Mouse (Mus musculus): ENCODE measurements around the gene Zfp536.

Zfp536 gene

DNA sequence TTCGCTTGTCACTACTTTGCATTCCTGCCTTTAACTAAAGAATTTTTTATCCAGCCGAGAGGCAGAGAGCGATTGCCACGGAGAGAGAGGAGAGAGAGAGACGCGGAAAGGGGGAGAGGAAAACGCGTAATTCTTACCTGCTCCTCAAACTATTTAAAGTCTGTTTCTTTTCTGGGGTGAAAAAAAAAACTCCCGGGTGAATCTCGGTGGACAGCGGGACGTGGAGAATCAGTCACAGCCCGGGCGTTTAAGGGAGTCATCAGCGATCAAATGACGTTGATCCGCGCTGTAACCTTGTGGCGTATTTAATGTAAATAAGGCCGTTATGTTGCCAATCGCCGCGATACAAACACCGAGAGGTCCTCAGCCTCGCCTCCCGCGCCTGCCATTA, at the start of gene Zfp536:
Gene Zfp536 (minus strand): TSS at position 330 of the 391 bp plus-strand sequence.
- in situ Hi-C loops (cut with MboI; ENCODE audit: unreplicated experiment in 2 of 2), result no loop called here

DNA sequence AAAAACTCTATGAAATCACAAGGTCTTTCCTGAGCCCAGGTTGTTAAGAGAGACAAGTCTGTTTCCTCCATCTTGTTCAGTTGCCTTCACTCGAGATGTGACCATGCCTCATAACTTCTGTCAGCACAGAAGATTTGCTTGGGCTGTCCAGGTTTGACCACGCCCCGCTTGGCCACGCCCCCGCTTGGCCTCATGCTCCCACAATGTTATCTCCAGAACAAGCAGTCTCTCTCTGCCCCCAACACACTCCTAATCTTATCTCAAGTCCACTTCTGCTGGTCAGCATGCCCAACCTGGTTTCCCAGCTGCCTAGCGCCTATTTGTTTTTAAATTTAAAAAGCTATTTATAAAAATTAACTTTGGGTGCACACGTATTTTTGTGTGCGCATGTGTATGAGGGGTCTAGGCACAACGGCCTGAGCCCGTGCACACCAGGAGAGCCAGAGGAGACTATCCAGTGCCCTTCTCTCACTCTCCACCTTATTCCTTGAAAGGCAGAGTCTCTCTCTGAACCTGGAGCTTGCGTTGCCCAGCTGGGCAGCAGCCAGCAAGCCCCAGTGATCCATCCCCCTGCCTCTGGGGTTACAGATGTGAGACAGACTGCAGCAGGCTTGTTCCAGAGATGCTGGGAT, 47.3 kb upstream of the Zfp536 start:
- in situ Hi-C loops (cut with MboI; ENCODE audit: unreplicated experiment in 2 of 2), result no loop called here

DNA sequence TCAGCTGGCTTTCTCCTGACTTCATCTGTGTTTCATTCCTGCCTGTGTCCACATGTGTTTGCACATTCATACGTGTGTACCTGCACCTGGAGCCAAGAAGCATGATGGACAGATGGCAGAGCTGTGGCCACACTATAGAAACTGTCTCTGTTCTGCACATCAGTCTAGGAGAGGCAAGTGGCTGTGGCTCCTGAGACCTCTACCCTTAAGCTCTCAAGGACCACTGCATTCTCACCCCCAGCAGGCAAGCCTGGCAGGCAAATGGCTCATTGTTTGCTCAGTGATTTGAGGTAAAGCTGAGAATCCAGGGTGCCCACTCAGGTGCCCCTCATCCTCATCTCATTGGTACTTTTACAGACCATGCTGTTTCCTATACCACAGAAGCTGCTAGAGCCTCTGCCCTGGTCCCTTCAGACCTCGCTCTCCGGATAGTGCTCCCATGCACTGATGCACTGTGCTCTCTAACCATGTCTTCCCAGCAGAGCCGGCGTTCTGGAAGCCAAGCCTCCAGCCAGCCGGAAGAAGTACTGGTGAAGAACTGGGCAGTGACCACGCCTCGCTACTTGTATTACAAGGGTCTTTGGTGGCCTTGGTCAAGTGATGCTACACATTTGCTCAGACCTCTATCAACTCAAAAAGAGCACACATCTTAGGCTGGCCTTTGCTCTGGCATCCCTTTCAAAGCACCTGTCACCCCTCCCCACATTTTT, 45.3 kb upstream of the Zfp536 start:
- in situ Hi-C loops (cut with MboI; ENCODE audit: unreplicated experiment in 2 of 2), result no loop called here

GRCm38 (mm10) chr7:37816901-37817300, 43.5 kb upstream of the Zfp536 start:
- in situ Hi-C loops (cut with MboI; ENCODE audit: unreplicated experiment in 2 of 2), result no loop called here

- in situ Hi-C loops (cut with MboI; ENCODE audit: unreplicated experiment in 2 of 2), result no loop called here
Observed at GRCm38 (mm10) chr7:37814844-37815406, 41.5 kb upstream of the Zfp536 start.

DNA sequence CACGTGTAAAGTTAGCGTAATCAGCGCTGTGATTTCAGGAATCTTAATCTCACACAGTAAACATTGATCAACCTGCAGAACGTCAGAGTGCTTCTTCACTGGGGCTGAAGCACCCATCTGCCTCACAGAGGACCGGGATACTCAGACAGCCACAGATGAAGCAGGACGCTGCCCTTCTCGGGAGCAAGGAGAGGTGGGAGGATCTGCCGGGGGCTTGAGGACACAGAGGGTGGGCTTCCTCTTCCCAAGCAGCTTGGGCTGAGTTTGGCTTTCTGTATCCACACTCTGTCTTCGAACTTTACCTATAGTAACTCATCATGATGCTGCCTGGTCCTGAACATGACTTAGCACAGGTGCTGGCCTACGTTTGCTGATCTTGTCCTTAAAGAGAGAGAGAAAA, 40.2 kb upstream of the Zfp536 start:
- in situ Hi-C loops (cut with MboI; ENCODE audit: unreplicated experiment in 2 of 2), result no loop called here

DNA sequence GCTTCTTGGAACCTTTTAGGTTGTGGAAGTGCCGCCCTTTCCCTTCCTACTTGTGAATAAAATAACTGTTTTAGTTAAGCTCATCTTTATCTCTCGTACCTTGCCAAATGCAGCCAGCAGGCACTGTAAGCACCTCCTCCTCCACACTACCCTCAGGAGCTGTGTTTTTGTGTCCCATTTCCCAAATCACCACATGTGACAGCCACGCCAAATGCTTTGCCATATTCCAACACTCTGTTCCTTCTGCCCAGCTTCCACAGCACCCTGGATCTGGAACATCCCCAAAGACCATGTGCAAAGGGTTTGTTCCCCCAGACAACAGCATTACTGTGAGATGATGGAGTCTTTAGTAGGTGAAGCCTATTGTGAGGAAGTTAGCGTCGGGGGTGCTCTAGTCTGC, 36.5 kb upstream of the Zfp536 start:
- in situ Hi-C loops (cut with MboI; ENCODE audit: unreplicated experiment in 2 of 2), result no loop called here

DNA sequence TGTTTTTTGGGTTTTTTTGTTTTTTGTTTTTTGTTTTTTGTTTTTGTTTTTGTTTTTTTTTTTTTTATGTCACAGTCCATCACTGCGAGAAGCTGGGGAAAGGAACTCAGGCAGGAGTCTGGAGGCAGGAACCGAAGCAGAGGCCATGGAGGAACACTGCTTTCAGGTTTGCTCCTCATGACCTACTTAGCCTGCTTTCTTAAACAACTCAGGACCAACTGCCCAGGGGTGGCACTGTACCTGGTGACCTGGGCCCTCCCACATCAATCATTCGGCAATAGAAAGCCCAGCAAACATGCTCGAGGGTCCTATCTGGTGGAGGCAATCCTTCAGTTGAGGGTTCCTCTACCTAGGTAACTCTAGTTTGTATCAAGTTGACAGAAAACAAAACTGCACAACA, 35.6 kb upstream of the Zfp536 start:
- in situ Hi-C loops (cut with MboI; ENCODE audit: unreplicated experiment in 2 of 2), result no loop called here

DNA sequence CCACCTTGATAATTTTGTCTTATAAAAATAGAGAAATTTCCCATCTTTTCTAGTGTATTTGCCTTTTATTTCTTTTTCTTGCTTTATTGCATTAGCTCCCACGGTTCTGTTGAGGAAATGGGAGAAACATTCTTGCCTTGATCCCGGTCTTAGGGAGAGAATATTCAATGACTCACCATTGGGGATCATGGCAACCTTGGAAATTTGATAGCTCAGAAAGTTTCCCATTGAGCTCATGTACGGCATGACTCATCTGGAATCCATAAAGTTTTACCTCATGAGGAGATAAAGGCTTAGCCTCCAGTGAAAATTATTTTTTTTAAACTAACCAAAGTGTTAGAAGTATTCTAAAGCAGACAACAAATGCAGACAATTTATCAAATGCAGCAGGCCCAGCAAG, 27.7 kb upstream of the Zfp536 start:
- in situ Hi-C loops (cut with MboI; ENCODE audit: unreplicated experiment in 2 of 2), result no loop called here

DNA sequence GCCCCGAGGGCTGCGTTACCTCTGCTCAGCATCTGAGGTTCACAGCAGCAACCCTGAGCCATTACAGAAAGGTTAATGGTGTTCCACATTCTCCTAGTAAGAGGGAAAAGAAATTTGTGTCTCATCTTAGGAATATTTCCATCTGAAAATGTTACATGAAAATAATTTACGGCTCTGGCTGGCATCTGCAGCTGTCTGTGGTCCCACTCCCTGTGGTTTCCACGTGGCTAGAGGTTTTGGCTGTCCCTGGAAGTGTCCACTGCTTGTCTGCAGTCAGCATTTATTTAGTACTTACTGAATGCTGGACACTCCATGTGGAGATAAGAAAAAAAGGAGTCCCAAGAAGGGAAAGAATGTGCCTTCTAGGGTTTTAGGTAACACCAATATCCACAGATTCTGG, 15.3 kb upstream of the Zfp536 start:
- in situ Hi-C loops (cut with MboI; ENCODE audit: unreplicated experiment in 2 of 2), result no loop called here

DNA sequence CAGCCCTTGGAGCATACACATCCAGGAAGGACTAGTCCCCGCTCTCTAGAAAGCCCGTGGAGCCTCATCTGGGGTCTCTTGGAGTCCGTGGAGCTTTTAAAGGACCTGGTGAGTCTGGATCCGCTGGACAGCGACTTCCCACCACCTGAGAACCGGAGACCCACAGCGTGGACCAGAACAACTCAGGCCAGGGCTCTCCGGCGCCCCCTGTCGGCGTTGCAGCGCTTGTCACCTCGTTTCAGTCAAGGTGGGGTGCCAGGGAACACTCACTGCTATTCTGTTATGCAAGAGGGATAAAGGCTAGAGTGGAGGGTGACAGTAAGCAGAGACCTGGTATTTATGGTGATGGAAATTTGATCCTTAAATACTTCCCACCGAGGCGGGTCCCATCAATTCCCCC, 2.1 kb upstream of the Zfp536 start:
- in situ Hi-C loops (cut with MboI; ENCODE audit: unreplicated experiment in 2 of 2), result no loop called here

GRCm38 (mm10) chr7:37774463-37774970, 1.1 kb upstream of the Zfp536 start:
- in situ Hi-C loops (cut with MboI; ENCODE audit: unreplicated experiment in 2 of 2), result no loop called here

GRCm38 (mm10) chr7:37773906-37774305, 465 bp upstream of the Zfp536 start:
- in situ Hi-C loops (cut with MboI; ENCODE audit: unreplicated experiment in 2 of 2), result no loop called here

- in situ Hi-C loops (cut with MboI; ENCODE audit: unreplicated experiment in 2 of 2), result no loop called here
Observed at GRCm38 (mm10) chr7:37772376-37773311, 797 bp downstream of the Zfp536 start.

DNA sequence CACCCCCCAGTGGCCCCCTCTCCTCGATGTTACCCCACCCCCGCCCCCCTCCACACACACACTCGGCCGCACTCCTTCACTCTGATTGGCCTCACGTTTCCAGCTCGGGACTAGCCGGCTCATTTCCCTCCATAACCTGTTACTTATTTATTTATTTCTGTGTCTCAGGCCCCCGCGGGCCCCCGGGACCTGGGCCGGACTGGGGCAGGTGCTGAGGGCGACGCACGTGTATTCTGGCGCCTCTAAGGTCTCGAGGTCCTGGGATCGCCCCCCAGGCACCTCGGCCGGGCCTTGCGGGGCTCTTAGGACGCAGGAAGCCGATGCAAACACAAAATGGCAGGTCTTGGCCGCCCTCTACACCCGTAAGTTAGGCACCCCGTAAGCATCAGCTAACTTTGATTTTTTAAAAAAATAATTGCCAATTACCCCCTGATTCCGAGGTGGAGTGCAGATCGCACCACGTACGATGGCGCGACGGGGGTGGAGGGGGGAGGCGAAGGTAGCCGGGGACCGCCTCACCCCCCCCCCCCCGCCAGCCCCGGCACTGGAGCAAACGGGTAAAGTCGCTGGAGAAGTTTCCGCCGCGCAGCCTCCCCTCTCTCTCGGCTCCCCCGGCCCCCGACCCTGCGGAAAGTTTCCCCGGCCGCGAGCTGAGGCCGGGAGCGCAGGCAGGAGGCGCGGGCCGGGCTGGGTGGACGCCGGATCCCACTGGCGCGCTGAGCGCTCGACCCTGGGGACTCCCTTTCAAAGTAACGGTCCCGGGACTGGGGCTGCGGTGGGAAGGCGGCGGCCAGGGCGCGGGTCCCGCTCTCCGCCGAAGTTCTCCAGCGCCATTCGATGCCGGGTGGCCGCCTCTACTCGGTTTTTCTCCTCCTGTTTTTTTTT, 1.7 kb downstream of the Zfp536 start:
- in situ Hi-C loops (cut with MboI; ENCODE audit: unreplicated experiment in 2 of 2), result no loop called here

DNA sequence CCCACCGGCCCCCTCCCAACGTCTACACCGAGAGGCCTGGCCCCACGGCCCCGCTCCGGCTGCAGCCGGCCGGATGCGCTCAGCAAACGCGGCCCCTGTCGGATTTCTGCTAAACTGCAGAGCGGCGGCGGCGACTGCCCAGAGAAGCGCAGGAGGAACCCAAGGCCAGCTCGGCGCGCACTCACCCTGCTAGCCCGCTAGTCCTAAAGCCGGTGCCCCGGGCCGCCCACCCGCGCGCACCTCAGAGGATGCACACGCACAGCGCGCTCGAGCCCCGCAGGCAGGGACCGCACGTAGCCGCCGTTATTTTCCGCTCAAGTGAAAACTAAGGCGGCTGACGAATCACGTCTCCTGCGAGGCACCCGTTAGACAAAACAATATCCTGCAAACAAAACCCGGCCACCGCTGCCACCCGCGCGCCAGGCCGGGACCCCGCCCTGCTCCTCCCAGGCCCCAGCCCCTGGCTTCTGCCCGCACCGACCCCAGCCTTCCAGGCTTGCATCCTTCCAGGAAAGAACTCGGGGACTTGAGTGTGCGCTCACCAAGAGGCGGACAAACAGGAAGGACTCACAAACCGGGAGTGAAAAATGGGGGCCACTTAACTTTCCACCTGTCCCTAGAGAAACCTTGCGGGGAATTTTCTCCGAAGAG, 2.9 kb downstream of the Zfp536 start:
- in situ Hi-C loops (cut with MboI; ENCODE audit: unreplicated experiment in 2 of 2), result no loop called here

DNA sequence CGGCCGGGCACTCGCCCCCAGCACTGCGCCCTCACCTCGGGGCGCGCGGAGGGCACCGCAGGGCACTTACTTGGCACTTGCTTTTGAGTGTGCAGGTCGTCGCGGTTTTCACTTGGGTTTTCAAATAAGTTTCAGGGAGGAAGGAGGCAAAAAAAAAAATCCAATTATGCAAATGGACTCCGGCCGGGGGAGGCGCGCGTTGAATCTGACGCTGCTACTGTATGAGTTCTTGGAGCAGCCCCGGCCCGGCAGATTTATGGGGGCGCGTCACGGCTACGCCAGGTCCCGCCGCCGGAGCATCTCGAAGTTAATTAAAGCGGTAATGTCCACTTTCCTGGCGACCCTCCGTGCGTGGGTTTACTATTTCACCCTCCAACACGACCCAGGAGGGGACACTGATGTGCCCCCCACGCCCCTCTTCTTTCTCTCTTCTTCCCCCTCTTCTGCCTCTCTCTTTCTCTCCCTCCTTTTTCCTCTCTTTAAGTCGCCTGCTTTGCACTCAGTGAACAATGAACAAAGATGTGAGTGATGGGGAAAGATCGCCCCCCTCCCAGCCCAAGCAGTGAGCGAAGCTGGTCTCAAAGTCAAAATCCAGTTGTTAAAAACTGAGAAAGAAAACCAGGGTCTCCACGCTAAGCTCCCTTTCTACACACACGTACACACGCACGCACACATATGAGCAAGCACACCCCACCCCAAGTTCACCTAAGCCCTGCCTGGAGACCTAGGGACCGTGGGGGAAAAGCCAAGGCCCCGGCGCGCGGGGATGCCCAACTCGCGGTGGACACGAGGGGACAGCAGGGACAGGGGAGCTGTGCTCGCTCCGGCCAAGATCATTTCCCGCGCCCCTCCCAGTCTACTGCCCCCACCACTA, 3.7 kb downstream of the Zfp536 start:
- in situ Hi-C loops (cut with MboI; ENCODE audit: unreplicated experiment in 2 of 2), result no loop called here

GRCm38 (mm10) chr7:37769004-37769403, 4.4 kb downstream of the Zfp536 start:
- in situ Hi-C loops (cut with MboI; ENCODE audit: unreplicated experiment in 2 of 2), result no loop called here

All from v-Abl transformed pro-B cells (cell line).